Mouse (Mus musculus) hindbrain, embryonic 15.5 days (tissue): ENCODE results near the gene Fryl. TPM values are rescaled to one million over a fixed set of nuclear protein-coding genes. Genes with fewer than 3 reads are reported as not detected.

Source experiments
- ATAC-seq: fragments of 200-750 bp; cut with Nextera tagmentation; 2 replicates; pipeline ENCODE4 v1.8.0; 2017; ENCODE audit warnings: low read depth, moderate number of reproducible peaks, moderate TSS enrichment; ENCODE audit not compliant: low FRiP score
- H3K27ac ChIP-seq: fragments of 300-500 bp; sonication (generic); replicated peaks from 2 replicates; pipeline ENCODE4 v1.5.1; 2015; ENCODE audit warnings: mild to moderate bottlenecking, inconsistent platforms
- H3K27me3 ChIP-seq: fragments of 300-500 bp; sonication (generic); 2 replicates; pipeline ENCODE4 v1.6.1; 2015; ENCODE audit warnings: control low read depth, inconsistent platforms
- H3K36me3 ChIP-seq: fragments of 300-500 bp; sonication (generic); 2 replicates; pipeline ENCODE4 v1.6.1; 2015; ENCODE audit warnings: control low read depth, inconsistent platforms
- H3K4me1 ChIP-seq: fragments of 300-500 bp; sonication (generic); replicated peaks from 2 replicates; pipeline ENCODE4 v1.6.1; 2015; ENCODE audit warnings: control low read depth, inconsistent platforms
- H3K4me2 ChIP-seq: fragments of 300-500 bp; sonication (generic); 2 replicates; pipeline ENCODE4 v1.6.1; 2015; ENCODE audit warnings: moderate library complexity, mild to moderate bottlenecking, inconsistent platforms
- H3K4me3 ChIP-seq: fragments of 300-500 bp; sonication (generic); 2 replicates; pipeline ENCODE4 v1.5.1; 2015; ENCODE audit warnings: mild to moderate bottlenecking, inconsistent platforms
- H3K9ac ChIP-seq: fragments of 300-500 bp; sonication (generic); 2 replicates; pipeline ENCODE4 v1.6.1; 2015; ENCODE audit warnings: inconsistent platforms
- H3K9me3 ChIP-seq: fragments of 300-500 bp; sonication (generic); 2 replicates; pipeline ENCODE4 v1.6.1; 2016; ENCODE audit warnings: control low read depth, inconsistent platforms
- WGBS: fragments of 180-500 bp; shearing (Covaris S2); methylation state at CpG from one replicate; pipeline ENCODE4 v1.1.7; 2015; 5-methylcytosine and 5-hydroxymethylcytosine counted together
- polyA plus RNA-seq: library from polyadenylated mRNA; unstranded; fragments of >200 nt; fragmentation: Nextera tagmentation; extraction: Ambion mirVana; gene quantifications from 2 replicates; pipeline ENCODE4 v1.2.1, GENCODE M21; 2015

The Fryl gene
- polyA plus RNA-seq, 1 experiment from 2014 or later = 40.1 TPM

- WGBS = 77% methylated on average over 17 of the region's 17 CpGs
- Histone ChIP-seq H3K4me1 (peaks cover 47% of the 10 kb centered on the region), H3K4me2 (no peak overlapping the region)
Measured at GRCm38 (mm10) chr5:73233018-73233881, 23.2 kb downstream of the Fryl start.

GRCm38 (mm10) chr5:73232267-73232666, 24.2 kb downstream of the Fryl start:
- WGBS = 31% methylated on average over 9 of the region's 9 CpGs
- H3K4me1 ChIP-seq = peaks cover 48% of the 10 kb centered on the region
- no peak overlapping the region for H3K9ac ChIP-seq
- H3K36me3 ChIP-seq = no peaks in the 10 kb centered on the region
- H3K4me2 ChIP-seq = no peak overlapping the region
- H3K27me3 ChIP-seq = no peaks in the 10 kb centered on the region
- H3K27ac ChIP-seq = no peak overlapping the region
- H3K4me3 ChIP-seq = no peak overlapping the region
- ATAC-seq = no peak
- no peaks in the 10 kb centered on the region for H3K9me3 ChIP-seq

More at GRCm38 (mm10) chr5:73233018-73233881, 23.2 kb downstream of the Fryl start:
- no peak; the same call in 1 of the 2 replicates for ATAC-seq
- Histone ChIP-seq H3K27ac (no peak overlapping the region), H3K9ac (no peak overlapping the region), H3K9me3 (no peaks in the 10 kb centered on the region), H3K36me3 (no peaks in the 10 kb centered on the region), H3K27me3 (no peaks in the 10 kb centered on the region), H3K4me3 (no peak overlapping the region)

DNA sequence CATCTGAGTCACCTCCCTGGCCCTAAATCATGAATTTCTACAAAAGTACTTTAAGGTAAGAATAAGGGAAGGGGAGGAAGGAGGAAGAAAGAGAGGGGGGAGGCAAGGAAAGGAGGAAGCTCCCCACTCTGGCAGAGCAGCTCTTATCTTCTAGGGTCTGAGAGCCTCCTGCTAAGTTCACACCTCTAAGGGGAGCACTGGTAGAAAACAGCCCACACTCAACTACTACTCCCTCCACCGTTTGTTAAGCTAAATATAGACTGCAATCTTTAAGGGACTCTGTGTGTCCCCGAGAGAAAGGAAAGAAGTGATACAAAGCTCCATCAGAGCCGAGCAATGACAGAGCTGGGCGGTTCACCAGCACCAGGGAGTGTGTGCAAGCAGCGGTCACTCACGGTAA, 24.6 kb downstream of the Fryl start:
- 13% methylated on average over 6 of the region's 6 CpGs for WGBS
- H3K4me2 ChIP-seq = no peak overlapping the region

DNA sequence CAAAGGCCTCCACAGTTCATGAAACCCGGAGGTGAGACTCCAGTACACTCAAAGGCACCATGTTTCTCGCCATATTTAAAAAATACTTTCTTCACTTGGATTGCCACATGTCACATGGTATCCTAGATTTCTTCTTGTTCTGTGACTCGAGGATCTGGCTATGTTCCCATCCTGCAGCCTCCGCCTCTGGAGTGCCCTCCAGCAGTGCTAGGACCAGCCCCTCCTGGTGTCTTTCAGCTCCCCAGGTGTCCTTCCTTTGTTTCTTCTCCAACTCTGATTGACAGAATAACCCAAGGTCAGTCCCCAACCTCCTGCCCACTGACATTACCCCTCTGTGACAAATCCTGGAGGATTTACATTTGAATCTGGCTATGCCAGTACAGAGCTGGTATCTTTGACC, 26.2 kb downstream of the Fryl start:
- H3K9me3 ChIP-seq = no peaks in the 10 kb centered on the region
- peaks cover 42% of the 10 kb centered on the region for H3K4me1 ChIP-seq
- no peaks in the 10 kb centered on the region for H3K36me3 ChIP-seq
- ATAC-seq = no peak
- no peak overlapping the region for H3K9ac ChIP-seq
- H3K27ac ChIP-seq = no peak overlapping the region
- H3K4me2 ChIP-seq = no peak overlapping the region
- WGBS = 39% methylated on average over 4 of the region's 4 CpGs
- no peaks in the 10 kb centered on the region for H3K27me3 ChIP-seq
- H3K4me3 ChIP-seq = no peak overlapping the region

More for the DNA sequence above, 24.6 kb downstream of the Fryl start:
- H3K36me3 ChIP-seq = no peaks in the 10 kb centered on the region
- ATAC-seq = no peak
- peaks cover 44% of the 10 kb centered on the region for H3K4me1 ChIP-seq
- no peaks in the 10 kb centered on the region for H3K9me3 ChIP-seq
- H3K27ac ChIP-seq = no peak overlapping the region
- no peak overlapping the region for H3K9ac ChIP-seq
- no peak overlapping the region for H3K4me3 ChIP-seq
- H3K27me3 ChIP-seq = no peaks in the 10 kb centered on the region

DNA sequence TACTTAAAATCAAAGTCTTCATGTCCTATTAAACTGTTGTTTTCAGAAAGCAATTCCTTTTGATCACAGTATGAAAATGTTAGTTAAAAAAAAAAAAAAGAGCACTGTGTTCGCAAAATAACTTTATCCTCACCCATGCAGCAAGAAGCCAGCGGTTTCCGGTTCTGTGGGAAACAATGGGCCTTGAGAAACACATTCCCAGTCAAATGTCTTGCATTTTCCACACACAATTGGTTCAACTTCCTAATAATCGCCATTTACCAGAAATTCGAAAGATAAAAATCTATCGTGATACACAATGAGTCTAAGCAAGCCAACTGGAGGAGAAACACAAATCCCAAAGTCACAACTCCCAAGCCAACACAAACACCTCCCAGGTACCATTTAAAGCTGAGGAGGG, 27.0 kb downstream of the Fryl start:
- Histone ChIP-seq H3K9me3 (no peaks in the 10 kb centered on the region), H3K27me3 (no peaks in the 10 kb centered on the region), H3K4me3 (no peak overlapping the region), H3K9ac (no peak overlapping the region), H3K27ac (no peak overlapping the region), H3K36me3 (no peaks in the 10 kb centered on the region), H3K4me1 (peaks cover 42% of the 10 kb centered on the region), H3K4me2 (no peak overlapping the region)
- ATAC-seq = no peak
- 72% methylated on average over 6 of the region's 6 CpGs for WGBS

- Histone ChIP-seq H3K4me1 (peaks cover 34% of the 10 kb centered on the region), H3K27ac (no peak overlapping the region), H3K27me3 (no peaks in the 10 kb centered on the region), H3K4me2 (no peak overlapping the region), H3K9ac (no peak overlapping the region), H3K36me3 (no peaks in the 10 kb centered on the region), H3K4me3 (no peak overlapping the region), H3K9me3 (no peaks in the 10 kb centered on the region)
- ATAC-seq = no peak
- WGBS = 69% methylated on average over 12 of the region's 12 CpGs
Measured at GRCm38 (mm10) chr5:73228291-73229049, 27.9 kb downstream of the Fryl start.

- 53% methylated on average over 11 of the region's 11 CpGs for WGBS
- Histone ChIP-seq H3K27ac (no peak overlapping the region), H3K9me3 (no peaks in the 10 kb centered on the region), H3K27me3 (no peaks in the 10 kb centered on the region), H3K4me1 (peaks cover 26% of the 10 kb centered on the region), H3K9ac (no peak overlapping the region), H3K4me2 (no peak overlapping the region), H3K4me3 (no peak overlapping the region), H3K36me3 (no peaks in the 10 kb centered on the region)
- no peak for ATAC-seq
Measured at GRCm38 (mm10) chr5:73227518-73228101, 28.8 kb downstream of the Fryl start.

- Histone ChIP-seq H3K36me3 (peaks cover 10% of the 10 kb centered on the region; the same call in 1 of the 2 replicates), H3K4me3 (no peak overlapping the region), H3K27me3 (no peaks in the 10 kb centered on the region), H3K9ac (no peak overlapping the region), H3K27ac (no peak overlapping the region), H3K9me3 (no peaks in the 10 kb centered on the region), H3K4me2 (no peak overlapping the region), H3K4me1 (no peaks in the 10 kb centered on the region)
- ATAC-seq = no peak; the same call in 1 of the 2 replicates
- WGBS = 80% methylated on average over 6 of the region's 6 CpGs
Measured at GRCm38 (mm10) chr5:73223065-73223464, 33.4 kb downstream of the Fryl start.

- no peaks in the 10 kb centered on the region for H3K4me1 ChIP-seq
- H3K4me2 ChIP-seq = no peak overlapping the region
- peaks cover 10% of the 10 kb centered on the region; the same call in 1 of the 2 replicates for H3K36me3 ChIP-seq
- no peaks in the 10 kb centered on the region for H3K9me3 ChIP-seq
- no peak overlapping the region for H3K9ac ChIP-seq
- no peak for ATAC-seq
- H3K4me3 ChIP-seq = no peak overlapping the region
- no peak overlapping the region for H3K27ac ChIP-seq
- WGBS = 44% methylated on average over 6 of the region's 6 CpGs
- H3K27me3 ChIP-seq = no peaks in the 10 kb centered on the region
Measured at GRCm38 (mm10) chr5:73222397-73222796, 34.0 kb downstream of the Fryl start.

- H3K9ac ChIP-seq = no peak overlapping the region
- WGBS = 90% methylated on average over 7 of the region's 7 CpGs
- no peak overlapping the region for H3K4me2 ChIP-seq
- no peak for ATAC-seq
- no peaks in the 10 kb centered on the region for H3K9me3 ChIP-seq
- H3K36me3 ChIP-seq = peaks cover 10% of the 10 kb centered on the region; the same call in 1 of the 2 replicates
- H3K4me3 ChIP-seq = no peak overlapping the region
- no peaks in the 10 kb centered on the region for H3K27me3 ChIP-seq
- H3K4me1 ChIP-seq = no peaks in the 10 kb centered on the region
- no peak overlapping the region for H3K27ac ChIP-seq
Measured at GRCm38 (mm10) chr5:73221826-73222225, 34.6 kb downstream of the Fryl start.

GRCm38 (mm10) chr5:73219716-73220115, 36.7 kb downstream of the Fryl start:
- Histone ChIP-seq H3K9me3 (no peaks in the 10 kb centered on the region), H3K27ac (no peak overlapping the region), H3K36me3 (peaks cover 10% of the 10 kb centered on the region; the same call in 1 of the 2 replicates), H3K4me2 (no peak overlapping the region), H3K9ac (no peak overlapping the region), H3K4me3 (no peak overlapping the region), H3K4me1 (0 out of 2 replicates have a peak, but pooled peaks cover 3% of the 10 kb centered on the region), H3K27me3 (no peaks in the 10 kb centered on the region)
- no peak for ATAC-seq
- 76% methylated on average over 3 of the region's 3 CpGs for WGBS

- H3K9me3 ChIP-seq = no peaks in the 10 kb centered on the region
- no peak overlapping the region for H3K4me2 ChIP-seq
- no peak overlapping the region for H3K4me3 ChIP-seq
- H3K9ac ChIP-seq = no peak overlapping the region
- 94% methylated on average over 4 of the region's 4 CpGs for WGBS
- H3K4me1 ChIP-seq = 0 out of 2 replicates have a peak, but pooled peaks cover 3% of the 10 kb centered on the region
- ATAC-seq = no peak
- no peak overlapping the region for H3K27ac ChIP-seq
- H3K27me3 ChIP-seq = no peaks in the 10 kb centered on the region
- peaks cover 10% of the 10 kb centered on the region; the same call in 1 of the 2 replicates for H3K36me3 ChIP-seq
Measured at GRCm38 (mm10) chr5:73218065-73218464, 38.4 kb downstream of the Fryl start.
